Mouse (Mus musculus): Measurements from ENCODE around the gene 4833427G06Rik. TPM values are rescaled to one million over a fixed set of nuclear protein-coding genes. Genes with fewer than 3 reads are reported as not detected.

Gene 4833427G06Rik
- total and polyA plus RNA-seq, 3 experiments: not detected

DNA sequence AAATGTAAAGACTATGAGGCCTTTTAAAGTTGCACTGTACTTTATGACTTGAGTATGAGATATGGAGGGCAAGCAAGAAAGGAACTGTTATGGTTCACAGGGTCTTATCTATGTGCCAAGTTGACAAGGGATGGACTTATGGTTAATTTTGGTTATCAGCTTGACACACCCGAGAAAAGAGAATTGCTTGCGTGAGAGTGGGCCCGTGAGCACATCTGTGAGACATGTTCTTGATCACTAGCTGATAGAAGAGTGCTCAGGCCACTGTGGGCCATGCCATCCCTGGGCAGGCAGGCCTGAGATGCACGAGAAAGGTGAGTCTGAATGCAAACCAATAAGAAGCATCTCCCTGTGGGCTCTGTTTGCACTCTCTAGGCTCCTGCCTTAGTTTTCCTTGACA is 35.6 kb upstream of the 4833427G06Rik start:
- Histone ChIP-seq H3K27me3 (ENCODE audit: control insufficient read depth in 1 of 2, insufficient read depth in 2 of 2, low read length in 2 of 2) (no peaks in the 10 kb centered on the region), H3K9me3 (replicated peaks; ENCODE audit: insufficient read depth, low read length) (no peaks in the 10 kb centered on the region), H3K4me3 (ENCODE audit: control insufficient read depth in 1 of 2, insufficient read depth in 1 of 2, low read depth in 2 of 2, low read length in 2 of 2) (no peak overlapping the region), H3K27ac (ENCODE audit: control insufficient read depth, low read depth, low read length) (peak overlapping the region; percentile 90), H3K36me3 (ENCODE audit: control insufficient read depth in 1 of 2, insufficient read depth in 2 of 2, low read length in 2 of 2) (peaks cover 0 to 26% of the 10 kb centered on the region in 2 experiments; a peak in 2 of 4 replicates), H3K79me2 (ENCODE audit: control insufficient read depth, insufficient read depth, low read length, poor library complexity) (no peaks in the 10 kb centered on the region), H3K9ac (ENCODE audit: control insufficient read depth, low read depth, low read length, poor library complexity, severe bottlenecking) (no peak overlapping the region), H3K4me1 (ENCODE audit: control insufficient read depth in 1 of 2, insufficient read depth in 2 of 2, low read length in 2 of 2) (peaks cover 14 to 32% of the 10 kb centered on the region in 2 experiments)
- DNase-seq (ENCODE audit: low read depth, low spot score): peak; percentile 57
- TF ChIP-seq USF1 (IDR thresholded peaks at IDR 0.05; ENCODE audit: low read depth, low read length) (no peak), MAFK (IDR thresholded peaks at IDR 0.05; ENCODE audit: borderline replicate concordance, low read depth, low read length) (no peak), BHLHE40 (IDR thresholded peaks at IDR 0.05; ENCODE audit: borderline replicate concordance, low read depth, low read length) (peak; percentile 50; the same call in 1 of the 2 replicates), RAD21 (IDR thresholded peaks at IDR 0.05; ENCODE audit: low read depth, low read length) (no peak), EP300 (IDR thresholded peaks at IDR 0.05; ENCODE audit: low read depth in 1 of 2, low read length in 2 of 2) (peak; percentile 70 to 73), JUND (IDR thresholded peaks at IDR 0.05; ENCODE audit: low read depth, low read length) (no peak), E2F4 (IDR thresholded peaks at IDR 0.05; ENCODE audit: borderline replicate concordance, low read depth, low read length) (no peak), TCF12 (IDR thresholded peaks at IDR 0.05; ENCODE audit: low read depth, low read length) (peak; percentile 68), CHD1 (IDR thresholded peaks at IDR 0.05; ENCODE audit: low read depth, low read length) (no peak), HCFC1 (IDR thresholded peaks at IDR 0.05; ENCODE audit: low read depth, low read length) (no peak), UBTF (IDR thresholded peaks at IDR 0.05; ENCODE audit: borderline replicate concordance, insufficient read depth, low read depth, low read length) (no peak), ZC3H11A (IDR thresholded peaks at IDR 0.05; ENCODE audit: low read depth, low read length) (no peak), GATA1 (IDR thresholded peaks at IDR 0.05; ENCODE audit: low read depth, low read length) (peak; percentile 75), TAL1 (IDR thresholded peaks at IDR 0.05; ENCODE audit: low read length) (peak; percentile 54), SIN3A (IDR thresholded peaks at IDR 0.05; ENCODE audit: low read length) (no peak), POLR2A (IDR thresholded peaks at IDR 0.05; ENCODE audit: control insufficient read depth in 1 of 2, insufficient read depth in 1 of 2, low read depth in 1 of 2, low read length in 2 of 2, poor library complexity in 1 of 2) (no peak), ETS1 (IDR thresholded peaks at IDR 0.05; ENCODE audit: low read depth, low read length) (0 out of 2 replicates have a peak, but pooled peaks have one; percentile 36), GABPA (IDR thresholded peaks at IDR 0.05; ENCODE audit: low read depth, low read length) (no peak)

DNA sequence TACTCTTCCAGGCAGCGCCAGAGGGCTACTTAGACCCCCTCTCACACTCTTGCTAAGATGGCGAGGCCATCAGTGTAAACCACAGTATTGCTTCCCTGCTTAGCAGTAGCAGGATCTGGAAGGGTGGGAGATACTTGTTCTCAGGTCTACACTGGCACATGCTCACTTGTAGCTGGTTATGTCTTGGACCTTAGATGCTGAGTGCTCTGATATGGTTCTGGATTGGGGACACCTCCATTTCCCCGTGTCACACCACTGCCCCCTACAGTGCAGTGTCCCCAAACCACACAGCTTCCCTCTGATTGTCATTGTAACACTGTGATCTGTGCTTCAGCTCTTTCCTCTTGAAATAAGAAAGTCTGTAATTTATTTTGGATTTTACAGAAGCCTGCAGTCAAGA is 35.1 kb upstream of the 4833427G06Rik start:
- peak; percentile 72 for DNase-seq (ENCODE audit: low read depth, low spot score)

More for the DNA sequence above, 35.1 kb upstream of the 4833427G06Rik start:
- no peak overlapping the region for H3K9ac ChIP-seq (ENCODE audit: control insufficient read depth, low read depth, low read length, poor library complexity, severe bottlenecking)
- peaks cover 0 to 26% of the 10 kb centered on the region in 2 experiments; a peak in 2 of 4 replicates for H3K36me3 ChIP-seq (ENCODE audit: control insufficient read depth in 1 of 2, insufficient read depth in 2 of 2, low read length in 2 of 2)
- peaks cover 14 to 32% of the 10 kb centered on the region in 2 experiments for H3K4me1 ChIP-seq (ENCODE audit: control insufficient read depth in 1 of 2, insufficient read depth in 2 of 2, low read length in 2 of 2)
- H3K79me2 ChIP-seq (ENCODE audit: control insufficient read depth, insufficient read depth, low read length, poor library complexity): no peaks in the 10 kb centered on the region
- peak overlapping the region; percentile 34; the same call in 1 of the 2 replicates for H3K27ac ChIP-seq (ENCODE audit: control insufficient read depth, low read depth, low read length)
- TF ChIP-seq E2F4 (IDR thresholded peaks at IDR 0.05; ENCODE audit: borderline replicate concordance, low read depth, low read length) (no peak), RAD21 (IDR thresholded peaks at IDR 0.05; ENCODE audit: low read depth, low read length) (peak; percentile 65), MYB (IDR thresholded peaks at IDR 0.05; ENCODE audit: low read depth, low read length) (no peak), SMC3 (IDR thresholded peaks at IDR 0.05; ENCODE audit: low read depth, low read length) (peak; percentile 50), NELFE (IDR thresholded peaks at IDR 0.05; ENCODE audit: low read depth, low read length) (no peak), RCOR1 (IDR thresholded peaks at IDR 0.05; ENCODE audit: low read depth, low read length) (no peak), CTCF (IDR thresholded peaks at IDR 0.05 in 2 of 3, conservative IDR thresholded peaks at IDR 0.05 in 1 of 3; ENCODE audit: control insufficient read depth in 1 of 3, insufficient read depth in 1 of 3, low read depth in 2 of 3, low read length in 3 of 3, poor library complexity in 1 of 3, severe bottlenecking in 1 of 3) (peak; percentile 65 to 69 (median 67)), ZC3H11A (IDR thresholded peaks at IDR 0.05; ENCODE audit: low read depth, low read length) (peak; percentile 20; the same call in 1 of the 2 replicates), ZNF384 (IDR thresholded peaks at IDR 0.05; ENCODE audit: low read depth, low read length) (no peak), ETS1 (IDR thresholded peaks at IDR 0.05; ENCODE audit: low read depth, low read length) (no peak), KAT2A (conservative IDR thresholded peaks at IDR 0.05; ENCODE audit: low read depth, low read length) (no peak)
- H3K27me3 ChIP-seq (ENCODE audit: control insufficient read depth in 1 of 2, insufficient read depth in 2 of 2, low read length in 2 of 2): no peaks in the 10 kb centered on the region
- no peak overlapping the region for H3K4me3 ChIP-seq (ENCODE audit: control insufficient read depth in 1 of 2, insufficient read depth in 1 of 2, low read depth in 2 of 2, low read length in 2 of 2)
- no peaks in the 10 kb centered on the region for H3K9me3 ChIP-seq (replicated peaks; ENCODE audit: insufficient read depth, low read length)

All from MEL (cell line).